Mouse (Mus musculus) limb, embryonic 11.5 days (tissue): ENCODE measurements at regions not wholly inside any gene's neighbourhood (a gene's known extent, or its start where the extent isn't known, plus 50 kb on each side); places are given as distances from the start of the nearest gene placed in this dataset.

Source experiments
- ATAC-seq: fragments of 200-750 bp; cut with Nextera tagmentation; 2 replicates; pipeline ENCODE4 v1.8.0; 2017; ENCODE audit warnings: low read depth; ENCODE audit not compliant: insufficient number of reproducible peaks, low FRiP score, low TSS enrichment
- DNase-seq: peaks from one replicate; pipeline ENCODE4 v3.0.0-alpha.2; 2015; ENCODE audit warnings: low spot score
- H3K27ac ChIP-seq: fragments of 300-500 bp; sonication (generic); replicated peaks from 2 replicates; pipeline ENCODE4 v1.5.1; 2014; ENCODE audit warnings: low read depth, mild to moderate bottlenecking, low read length
- H3K27me3 ChIP-seq: fragments of 300-500 bp; sonication (generic); 2 replicates; pipeline ENCODE4 v1.6.1; 2014; ENCODE audit warnings: mild to moderate bottlenecking, low read length, mixed read lengths; ENCODE audit not compliant: control insufficient read depth, insufficient read depth
- H3K36me3 ChIP-seq: fragments of 300-500 bp; sonication (generic); 2 replicates; pipeline ENCODE4 v1.6.1; 2014; ENCODE audit warnings: mild to moderate bottlenecking, low read length, moderate library complexity, mixed read lengths; ENCODE audit not compliant: control insufficient read depth, insufficient read depth
- H3K4me1 ChIP-seq: fragments of 300-500 bp; sonication (generic); 2 replicates; pipeline ENCODE4 v1.6.1; 2014; ENCODE audit warnings: low read length, mixed read lengths; ENCODE audit not compliant: control insufficient read depth, insufficient read depth
- H3K4me2 ChIP-seq: fragments of 300-500 bp; sonication (generic); 2 replicates; pipeline ENCODE4 v1.6.1; 2014; ENCODE audit warnings: low read depth, mild to moderate bottlenecking, moderate library complexity; ENCODE audit not compliant: severe bottlenecking
- H3K4me3 ChIP-seq: fragments of 300-500 bp; sonication (generic); 2 replicates; pipeline ENCODE4 v1.5.1; 2014; ENCODE audit warnings: low read depth, low read length
- H3K9ac ChIP-seq: fragments of 300-500 bp; sonication (generic); 2 replicates; pipeline ENCODE4 v1.6.1; 2014; ENCODE audit warnings: mild to moderate bottlenecking, low read length
- H3K9me3 ChIP-seq: fragments of 300-500 bp; sonication (generic); 2 replicates; pipeline ENCODE4 v1.6.1; 2016; ENCODE audit warnings: low read length; ENCODE audit not compliant: control insufficient read depth
- WGBS: fragments of 180-500 bp; shearing (Covaris S2); extraction: QIAGEN DNeasy Blood & Tissue Kit; methylation state at CpG from one replicate; pipeline ENCODE4 v1.1.7; 2014; 5-methylcytosine and 5-hydroxymethylcytosine counted together

GRCm38 (mm10) chr17:10069251-10069650 is 250.4 kb downstream of the Qk start:
- WGBS = 94% methylated on average over 3 of the region's 3 CpGs
- Histone ChIP-seq H3K4me3 (no peak overlapping the region), H3K27me3 (no peaks in the 10 kb centered on the region), H3K9me3 (no peaks in the 10 kb centered on the region), H3K4me2 (no peak overlapping the region), H3K9ac (no peak overlapping the region), H3K4me1 (no peaks in the 10 kb centered on the region), H3K36me3 (no peaks in the 10 kb centered on the region), H3K27ac (no peak overlapping the region)
- DNase-seq (no peak), ATAC-seq (no peak)

GRCm38 (mm10) chr17:10065131-10065530 is 254.5 kb downstream of the Qk start:
- no peak overlapping the region for H3K4me2 ChIP-seq
- no peak overlapping the region for H3K9ac ChIP-seq
- no peak overlapping the region for H3K4me3 ChIP-seq
- no peaks in the 10 kb centered on the region for H3K27me3 ChIP-seq
- H3K9me3 ChIP-seq = no peaks in the 10 kb centered on the region
- 80% methylated on average over 3 of the region's 3 CpGs for WGBS
- H3K27ac ChIP-seq = no peak overlapping the region
- DNase-seq = no peak
- ATAC-seq = no peak
- no peaks in the 10 kb centered on the region for H3K4me1 ChIP-seq
- no peaks in the 10 kb centered on the region for H3K36me3 ChIP-seq

- Histone ChIP-seq H3K27ac (no peak overlapping the region), H3K4me2 (no peak overlapping the region), H3K36me3 (no peaks in the 10 kb centered on the region), H3K4me3 (no peak overlapping the region), H3K27me3 (no peaks in the 10 kb centered on the region), H3K9ac (no peak overlapping the region), H3K9me3 (no peaks in the 10 kb centered on the region), H3K4me1 (no peaks in the 10 kb centered on the region)
- no peak for DNase-seq
- 83% methylated on average over 8 of the region's 8 CpGs for WGBS
- no peak for ATAC-seq
Measured at GRCm38 (mm10) chr17:10062546-10063100, 257.0 kb downstream of the Qk start.

- ATAC-seq = no peak
- Histone ChIP-seq H3K4me1 (no peaks in the 10 kb centered on the region), H3K27me3 (no peaks in the 10 kb centered on the region), H3K4me3 (no peak overlapping the region), H3K27ac (no peak overlapping the region), H3K9me3 (no peaks in the 10 kb centered on the region), H3K36me3 (no peaks in the 10 kb centered on the region), H3K4me2 (no peak overlapping the region), H3K9ac (no peak overlapping the region)
- 75% methylated on average over 1 of the region's 1 CpGs for WGBS
- DNase-seq = no peak
Measured at GRCm38 (mm10) chr17:10057736-10058135, 261.9 kb downstream of the Qk start.

GRCm38 (mm10) chr17:10056096-10056495 is 263.6 kb downstream of the Qk start:
- WGBS = 90% methylated on average over 2 of the region's 2 CpGs
- H3K36me3 ChIP-seq = no peaks in the 10 kb centered on the region
- no peak overlapping the region for H3K27ac ChIP-seq
- no peak overlapping the region for H3K4me3 ChIP-seq
- DNase-seq (no peak), ATAC-seq (no peak)
- H3K4me2 ChIP-seq = no peak overlapping the region
- no peaks in the 10 kb centered on the region for H3K9me3 ChIP-seq
- H3K4me1 ChIP-seq = no peaks in the 10 kb centered on the region
- no peaks in the 10 kb centered on the region for H3K27me3 ChIP-seq
- H3K9ac ChIP-seq = no peak overlapping the region

GRCm38 (mm10) chr17:10054375-10054774 is 265.3 kb downstream of the Qk start:
- no peak overlapping the region for H3K27ac ChIP-seq
- H3K9me3 ChIP-seq = no peaks in the 10 kb centered on the region
- H3K36me3 ChIP-seq = no peaks in the 10 kb centered on the region
- no peak overlapping the region for H3K4me2 ChIP-seq
- no peaks in the 10 kb centered on the region for H3K27me3 ChIP-seq
- no peak overlapping the region for H3K9ac ChIP-seq
- DNase-seq (no peak), ATAC-seq (no peak)
- H3K4me1 ChIP-seq = no peaks in the 10 kb centered on the region
- WGBS = 82% methylated on average over 5 of the region's 5 CpGs
- no peak overlapping the region for H3K4me3 ChIP-seq

- H3K9ac ChIP-seq = no peak overlapping the region
- ATAC-seq = no peak
- no peaks in the 10 kb centered on the region for H3K4me1 ChIP-seq
- H3K4me2 ChIP-seq = no peak overlapping the region
- H3K9me3 ChIP-seq = no peaks in the 10 kb centered on the region
- 82% methylated on average over 5 of the region's 5 CpGs for WGBS
- H3K27ac ChIP-seq = no peak overlapping the region
- no peaks in the 10 kb centered on the region for H3K36me3 ChIP-seq
- no peaks in the 10 kb centered on the region for H3K27me3 ChIP-seq
- H3K4me3 ChIP-seq = no peak overlapping the region
- no peak for DNase-seq
Measured at GRCm38 (mm10) chr17:10044336-10044735, 275.3 kb downstream of the Qk start.

- Histone ChIP-seq H3K9ac (no peak overlapping the region), H3K27ac (no peak overlapping the region), H3K4me2 (no peak overlapping the region), H3K4me1 (no peaks in the 10 kb centered on the region), H3K36me3 (no peaks in the 10 kb centered on the region), H3K27me3 (no peaks in the 10 kb centered on the region), H3K9me3 (no peaks in the 10 kb centered on the region), H3K4me3 (no peak overlapping the region)
- ATAC-seq (no peak), DNase-seq (no peak)
- 88% methylated on average over 5 of the region's 5 CpGs for WGBS
Measured at GRCm38 (mm10) chr17:10042042-10042652, 277.5 kb downstream of the Qk start.

- H3K27me3 ChIP-seq = no peaks in the 10 kb centered on the region
- 67% methylated on average over 4 of the region's 4 CpGs for WGBS
- H3K36me3 ChIP-seq = no peaks in the 10 kb centered on the region
- H3K4me3 ChIP-seq = no peak overlapping the region
- no peaks in the 10 kb centered on the region for H3K9me3 ChIP-seq
- H3K4me1 ChIP-seq = no peaks in the 10 kb centered on the region
- DNase-seq (no peak), ATAC-seq (no peak)
- no peak overlapping the region for H3K27ac ChIP-seq
- no peak overlapping the region for H3K9ac ChIP-seq
- H3K4me2 ChIP-seq = no peak overlapping the region
Measured at GRCm38 (mm10) chr17:10040951-10041359, 278.7 kb downstream of the Qk start.
